Mouse (Mus musculus): ENCODE data around the gene Cpeb1.
"Not testable (repeated sequence)": the region's sequence is repeated elsewhere in the genome, so short reads cannot be mapped to it uniquely, and the experiment has no call there.

Gene Cpeb1

DNA sequence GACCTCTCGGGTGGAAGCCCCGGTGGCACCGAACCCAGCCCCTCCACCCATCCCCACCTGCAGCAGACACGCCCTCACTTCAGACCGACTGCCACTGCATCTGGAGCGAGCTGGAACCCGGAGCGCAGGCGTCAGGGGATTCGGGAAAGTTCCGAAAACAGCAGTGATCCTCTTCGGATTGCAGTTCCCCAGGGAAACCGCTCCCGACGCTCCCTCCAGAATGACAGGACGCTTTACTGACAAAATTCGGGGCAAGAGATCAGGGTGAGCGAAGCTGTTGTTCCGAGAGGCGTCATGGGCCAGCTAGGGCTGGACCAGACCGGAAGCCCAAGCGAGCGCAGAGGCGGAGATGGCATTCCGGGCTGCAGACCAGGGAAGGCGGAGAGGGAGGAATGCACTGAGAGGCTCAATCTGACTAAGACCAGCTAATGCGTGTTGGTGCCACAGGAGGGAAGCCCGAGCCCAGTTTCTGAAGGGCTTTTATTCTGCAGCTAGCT lies at the start of gene Cpeb1:
TSS of gene Cpeb1 (minus strand) at position 311 of the 497 bp plus-strand sequence.
- peak; percentile 71 for DNase-seq (ENCODE audit: low spot score)

DNA sequence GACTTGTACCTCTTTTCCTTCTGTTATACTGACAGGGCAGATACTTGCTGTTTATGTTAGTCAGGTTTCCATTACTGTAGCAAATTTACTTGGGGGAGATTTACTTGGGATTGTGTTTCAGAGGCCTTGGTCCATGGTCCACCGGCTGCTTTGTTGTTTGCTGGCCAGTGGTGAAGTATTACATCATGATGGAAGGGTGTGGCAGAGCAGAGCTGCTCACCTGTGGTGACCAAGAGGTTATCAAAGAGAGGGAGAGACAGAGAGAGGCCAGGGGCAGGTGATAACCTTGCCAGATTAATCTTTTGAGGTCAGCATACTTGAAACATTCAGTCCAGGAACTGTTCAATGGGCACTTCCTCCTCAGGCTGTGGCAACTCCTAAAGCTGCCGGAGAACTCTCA lies 45.8 kb upstream of the Cpeb1 start:
- DNase-seq (ENCODE audit: low spot score), result no peak

DNA sequence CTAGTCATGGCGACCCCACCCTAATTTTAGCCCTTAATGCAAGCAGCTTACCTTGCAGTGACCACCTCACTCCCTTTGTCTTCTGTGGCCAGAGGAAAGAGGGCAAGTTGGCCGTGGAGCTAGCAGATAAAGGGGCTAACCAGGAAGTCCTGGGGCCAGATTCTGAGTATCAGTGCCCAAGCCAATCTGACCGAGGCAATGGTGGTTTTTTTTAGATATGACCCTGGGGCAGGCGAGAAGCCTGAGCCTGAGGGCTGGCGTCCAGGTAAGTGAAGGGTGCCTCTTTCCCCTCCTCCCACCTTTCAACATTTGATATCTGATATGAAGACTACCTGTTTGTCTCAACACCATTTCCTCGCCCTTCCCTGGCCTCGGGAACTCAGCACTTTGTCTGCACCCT lies 42.9 kb upstream of the Cpeb1 start, which contains the start of gene BC048679:
TSS of gene BC048679 (minus strand) at position 101 of the 400 bp plus-strand sequence.
- DNase-seq (ENCODE audit: low spot score), result no peak

DNA sequence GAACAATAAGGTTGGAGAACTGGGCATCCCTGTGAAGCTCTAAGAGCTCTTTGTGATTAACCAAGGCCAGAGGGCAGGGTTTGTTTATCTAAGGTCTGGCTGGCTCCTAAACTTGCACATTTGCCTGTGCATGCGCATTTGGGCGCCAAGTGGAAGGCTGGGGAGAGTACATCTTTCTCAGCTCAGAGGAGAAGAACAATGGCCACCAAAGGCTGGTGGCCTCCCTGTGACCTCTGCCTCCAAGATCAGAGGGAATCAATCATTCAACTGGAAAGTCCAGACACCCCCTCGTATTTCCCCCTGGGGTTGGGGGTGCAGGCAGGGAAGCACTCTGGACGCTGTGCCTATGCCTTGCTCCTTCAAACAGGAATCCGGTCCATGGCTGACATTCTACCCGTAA lies 41.9 kb upstream of the Cpeb1 start:
- no peak for DNase-seq (ENCODE audit: low spot score)

DNA sequence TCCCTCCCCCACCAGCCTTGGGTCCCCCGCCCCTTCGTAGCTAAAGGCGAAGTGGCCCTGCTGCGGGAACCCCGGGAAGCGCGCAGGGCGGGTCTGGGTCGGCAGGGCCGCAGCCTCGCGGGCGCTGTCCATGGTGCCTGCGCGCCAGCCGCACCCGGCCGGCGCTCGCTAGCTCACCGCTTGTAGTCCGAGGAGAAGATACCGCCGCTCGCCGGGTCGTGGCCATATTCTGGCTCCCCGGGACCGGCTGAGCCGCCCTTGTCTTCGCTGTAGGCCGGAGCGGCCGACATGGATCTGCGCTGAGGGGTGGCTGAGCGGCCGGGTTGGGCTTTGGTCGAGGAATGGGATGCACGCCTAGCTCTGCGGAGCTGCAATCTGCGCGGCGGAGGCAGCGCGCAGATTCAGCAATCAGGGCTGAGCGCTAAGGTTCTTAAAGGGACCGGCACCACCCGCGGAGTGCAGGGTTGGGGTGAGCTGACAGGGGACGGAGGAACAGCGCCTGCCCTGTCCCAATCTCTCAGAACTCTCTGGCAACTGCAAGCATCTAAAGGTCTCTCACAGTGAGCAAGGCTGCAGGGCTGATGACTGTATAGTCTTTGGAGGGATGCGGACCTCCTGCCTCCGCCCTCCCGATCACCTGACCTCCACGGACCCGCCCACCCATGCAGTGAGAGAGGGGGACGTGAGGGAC lies 38.2 kb upstream of the Cpeb1 start, which contains the start of gene Ap3b2:
TSS of gene Ap3b2 (minus strand) at position 595 of the 691 bp plus-strand sequence.
- DNase-seq (ENCODE audit: low spot score), result peak; percentile 65

DNA sequence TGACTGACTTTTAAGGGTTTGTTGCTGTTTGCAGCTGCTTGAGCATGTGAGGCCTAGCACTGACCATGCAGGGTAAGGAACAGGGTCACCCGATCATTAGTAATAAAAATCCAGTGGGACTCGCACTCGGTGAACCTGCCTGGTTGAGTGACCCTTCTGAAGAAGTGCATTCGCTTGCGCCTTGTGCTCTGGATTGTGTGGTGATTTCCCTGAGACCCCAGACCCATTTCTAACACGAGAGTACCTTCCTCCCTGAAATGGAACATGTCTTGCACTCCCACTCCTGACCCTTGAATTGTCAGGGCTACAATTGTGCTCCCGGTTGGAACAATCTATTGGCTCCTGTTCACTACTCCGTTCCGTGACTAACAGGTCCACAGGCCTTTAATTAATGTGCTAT lies 37.4 kb upstream of the Cpeb1 start:
- DNase-seq (ENCODE audit: low spot score), result no peak

DNA sequence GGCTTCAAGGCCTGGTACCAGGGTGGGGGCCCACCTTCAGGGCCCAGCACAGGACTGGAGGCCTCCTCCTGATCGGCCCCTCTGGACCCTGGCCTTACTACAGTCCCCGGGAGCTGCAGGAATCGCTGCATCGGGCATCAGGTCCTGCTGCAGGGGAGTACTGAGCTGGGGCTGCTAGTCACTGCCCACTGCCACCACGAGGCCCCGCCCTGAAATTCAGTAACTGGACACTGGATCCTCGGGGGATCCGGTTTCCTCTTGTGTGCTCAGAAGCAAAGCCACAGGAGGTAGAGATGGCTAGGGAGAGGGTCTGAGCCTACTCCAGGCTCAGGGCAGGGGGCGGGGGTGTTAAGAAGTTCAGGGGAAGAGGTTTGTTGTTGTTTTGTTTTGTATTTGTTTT lies 34.4 kb upstream of the Cpeb1 start:
- no peak for DNase-seq (ENCODE audit: low spot score)

DNA sequence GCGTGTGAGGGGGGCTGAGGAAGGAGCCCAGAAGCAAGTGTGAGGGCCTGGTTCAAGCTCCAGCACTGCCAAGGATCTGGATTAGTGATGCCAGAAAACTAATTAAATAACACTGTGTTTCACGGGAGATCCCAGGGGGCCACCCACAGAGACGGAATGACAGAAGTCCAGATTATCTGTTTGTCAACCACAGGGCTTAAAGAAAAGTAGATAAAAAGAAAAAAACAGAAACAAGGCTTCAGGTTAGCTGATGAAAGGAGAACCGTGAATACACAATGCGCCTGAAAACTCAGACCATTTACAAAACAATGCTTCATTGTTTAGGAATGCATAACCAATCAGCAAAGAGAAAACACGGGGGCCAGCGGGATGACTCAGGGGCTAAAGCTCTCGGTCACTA lies 25.5 kb upstream of the Cpeb1 start:
- DNase-seq (ENCODE audit: low spot score), result no peak

DNA sequence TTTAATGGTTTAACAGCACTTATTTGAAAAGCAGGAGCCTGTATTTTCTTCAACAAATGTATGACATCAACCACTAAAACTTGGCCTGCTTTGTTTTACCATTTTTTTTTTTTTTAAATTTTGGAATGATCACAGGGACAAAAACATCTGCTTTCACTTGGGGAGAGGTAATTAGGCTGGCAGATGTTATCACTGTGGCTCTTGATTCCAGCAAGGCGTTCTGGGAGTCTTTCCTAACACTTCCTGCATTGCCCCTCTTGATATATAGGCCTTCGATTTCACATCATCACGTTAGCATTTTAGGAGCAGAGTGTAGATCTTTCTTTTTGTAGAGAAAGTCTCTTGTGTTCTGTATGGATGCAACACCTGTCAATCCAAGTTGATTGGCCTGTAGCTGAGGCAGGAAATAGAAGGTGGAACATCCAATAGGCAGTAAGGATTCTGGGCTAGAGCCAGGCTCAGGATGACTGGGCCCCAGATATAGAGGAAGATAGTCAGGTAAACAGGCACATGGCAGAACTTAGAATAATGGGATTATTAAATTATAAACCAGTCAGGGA lies 24.3 kb upstream of the Cpeb1 start:
- DNase-seq (ENCODE audit: low spot score), result no peak

DNA sequence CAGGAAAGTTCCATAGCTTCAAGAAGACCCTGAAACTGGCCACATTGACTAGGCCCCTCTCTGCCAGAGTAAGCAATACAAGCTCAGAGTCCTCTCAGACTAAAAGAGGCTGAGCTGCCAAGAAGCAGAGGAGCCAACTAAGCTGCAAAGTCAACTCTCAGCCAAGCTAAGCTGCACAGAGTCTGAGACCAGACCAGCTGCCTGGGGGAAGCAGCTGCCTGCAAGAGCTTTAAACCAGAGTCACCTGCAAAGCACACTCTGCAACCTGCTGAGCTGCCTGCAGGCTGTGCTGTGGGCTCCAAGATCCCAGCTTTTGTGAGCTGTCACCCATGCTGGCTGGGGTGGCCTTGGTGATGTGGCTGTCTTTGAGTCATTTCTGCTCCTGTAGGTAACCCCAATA lies 23.0 kb upstream of the Cpeb1 start:
- DNase-seq (ENCODE audit: low spot score), result not testable (repeated sequence)

DNA sequence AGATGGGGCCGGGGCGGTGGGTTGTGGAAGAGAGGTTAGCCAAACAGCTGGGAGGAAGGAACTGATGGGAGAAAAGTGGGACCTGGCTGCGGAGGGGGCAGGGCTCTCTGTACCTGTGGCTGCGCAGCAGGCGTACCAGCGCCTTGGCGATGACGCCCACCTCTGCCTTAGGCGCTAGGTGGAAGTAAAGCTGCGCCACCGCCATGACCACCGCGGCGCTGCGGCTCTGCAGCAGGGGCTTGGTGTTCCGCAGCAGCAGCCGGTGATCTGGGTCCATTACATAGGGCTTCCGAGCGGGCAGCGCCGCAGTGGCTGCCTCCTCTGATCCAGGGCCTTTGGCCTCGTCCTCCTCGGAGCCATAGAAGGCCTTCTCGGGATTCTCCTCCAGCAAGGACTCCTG lies 21.6 kb upstream of the Cpeb1 start:
- no peak for DNase-seq (ENCODE audit: low spot score)

DNA sequence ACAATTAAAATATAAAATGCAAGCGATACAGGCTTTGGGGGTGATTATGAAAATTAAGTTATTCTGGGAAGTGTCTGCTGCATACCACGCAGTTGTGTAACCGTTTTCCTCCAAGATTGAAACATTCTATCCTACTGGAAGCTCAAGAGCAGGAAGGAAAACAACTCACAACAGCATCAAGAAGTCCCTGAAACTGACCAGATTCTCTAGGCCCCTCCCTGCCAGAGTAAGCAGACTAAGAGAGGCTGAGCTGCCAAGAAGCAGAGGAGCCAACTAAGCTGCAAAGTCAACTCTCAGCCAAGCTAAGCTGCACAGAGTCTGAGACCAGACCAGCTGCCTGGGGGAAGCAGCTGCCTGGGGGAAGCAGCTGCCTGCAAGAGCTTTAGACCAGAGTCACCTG lies 20.0 kb upstream of the Cpeb1 start:
- no peak for DNase-seq (ENCODE audit: low spot score)

DNA sequence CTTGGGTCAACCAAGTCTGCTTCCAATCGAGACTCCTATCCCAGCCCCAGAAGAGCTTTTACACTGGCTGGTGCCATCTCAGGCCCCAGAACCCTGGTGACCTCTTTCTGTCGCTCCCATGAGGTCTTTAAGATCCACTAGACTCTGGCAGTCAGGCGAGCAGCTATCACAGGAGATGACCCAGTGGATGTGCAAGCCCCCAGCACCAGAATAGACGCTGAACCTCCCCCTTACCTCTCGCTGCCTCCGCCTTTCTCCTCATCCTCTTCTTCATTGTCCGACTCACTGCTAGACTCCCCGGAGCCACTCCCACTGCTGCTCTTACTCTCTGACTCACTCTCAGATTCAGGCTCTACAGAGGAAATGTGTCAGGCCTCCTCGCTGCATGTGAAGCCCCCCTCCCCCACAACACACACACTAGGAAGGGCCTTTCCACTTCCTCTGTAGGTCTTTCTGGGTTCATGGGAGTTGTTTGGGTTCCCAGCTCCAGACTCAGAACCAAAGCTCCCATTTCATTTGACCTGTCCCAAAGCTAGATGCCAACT lies 9.7 kb upstream of the Cpeb1 start:
- no peak for DNase-seq (ENCODE audit: low spot score)

DNA sequence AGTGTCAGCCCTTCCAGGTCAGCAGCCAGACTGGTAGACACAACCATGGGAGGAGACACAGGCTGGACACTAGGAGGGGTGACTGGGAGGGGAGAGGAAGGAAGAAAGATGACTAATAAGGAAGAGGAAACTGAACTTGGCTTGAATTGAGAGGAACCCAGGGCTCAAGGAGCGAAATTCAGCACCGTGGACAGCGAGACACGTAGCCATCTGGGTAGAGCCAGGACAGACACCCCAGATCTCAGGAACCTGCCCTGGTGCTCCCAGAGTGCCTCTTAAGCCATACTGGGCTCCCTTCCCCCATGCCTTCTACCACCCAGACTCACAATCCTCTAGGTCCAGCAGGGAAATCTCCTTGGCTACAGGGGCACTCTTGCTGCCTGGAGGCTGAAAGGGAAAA lies 8.9 kb upstream of the Cpeb1 start:
- DNase-seq (ENCODE audit: low spot score), result no peak

DNA sequence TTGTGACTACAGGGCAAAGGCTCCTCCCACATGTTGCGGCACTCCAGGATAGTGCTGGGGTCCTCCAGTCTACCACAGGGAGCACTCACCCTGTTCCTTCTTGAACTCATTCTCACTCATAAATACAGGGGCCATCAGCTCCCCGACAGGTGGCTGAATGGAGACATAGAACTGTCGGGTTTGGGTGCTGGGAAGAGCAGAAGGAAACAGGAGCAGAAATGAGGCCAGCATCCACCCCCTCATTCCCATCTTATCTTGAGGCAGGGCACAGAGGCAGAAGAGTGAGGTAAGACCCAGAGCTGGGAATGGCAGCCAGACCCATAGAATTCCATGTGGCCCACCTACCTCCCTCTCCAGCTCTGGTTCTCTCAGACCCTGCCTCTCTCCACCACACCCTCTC lies 7.5 kb upstream of the Cpeb1 start:
- no peak for DNase-seq (ENCODE audit: low spot score)

DNA sequence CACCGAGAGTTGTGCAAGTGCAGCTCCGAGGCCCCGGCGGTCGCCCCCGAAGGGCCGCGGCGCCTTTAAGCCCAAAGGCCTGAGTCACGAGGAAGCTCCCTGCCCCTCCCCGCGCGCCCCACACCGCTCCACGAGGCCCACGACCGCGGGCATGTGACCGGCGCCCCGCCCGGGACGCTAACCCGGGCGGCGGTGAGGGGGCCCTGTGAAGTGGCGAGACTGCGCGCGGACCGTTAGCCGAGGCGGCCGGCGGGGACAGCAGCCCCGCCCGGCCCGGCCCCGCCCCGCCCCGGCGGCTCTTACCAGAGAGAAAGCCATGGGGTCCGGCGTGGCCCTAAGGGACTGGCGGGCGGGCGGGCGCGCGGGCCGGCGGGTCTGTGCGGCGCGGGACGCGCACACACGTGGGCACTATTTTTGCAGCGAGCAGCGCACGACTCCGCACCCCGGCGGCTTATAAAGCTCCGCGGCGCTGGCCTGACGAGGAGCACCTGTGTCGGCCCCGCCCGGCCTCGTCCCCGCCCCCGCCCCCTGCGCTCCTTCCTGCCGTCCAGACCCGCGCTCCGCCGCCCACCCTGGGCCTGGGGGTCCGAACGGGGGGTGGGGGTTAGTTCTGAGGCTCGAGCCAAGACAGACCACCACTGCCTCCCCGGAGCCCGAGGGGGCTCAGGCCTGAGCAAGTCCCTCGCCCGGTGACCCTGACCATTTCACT lies 780 bp downstream of the Cpeb1 start:
- DNase-seq (ENCODE audit: low spot score), result peak; percentile 78

DNA sequence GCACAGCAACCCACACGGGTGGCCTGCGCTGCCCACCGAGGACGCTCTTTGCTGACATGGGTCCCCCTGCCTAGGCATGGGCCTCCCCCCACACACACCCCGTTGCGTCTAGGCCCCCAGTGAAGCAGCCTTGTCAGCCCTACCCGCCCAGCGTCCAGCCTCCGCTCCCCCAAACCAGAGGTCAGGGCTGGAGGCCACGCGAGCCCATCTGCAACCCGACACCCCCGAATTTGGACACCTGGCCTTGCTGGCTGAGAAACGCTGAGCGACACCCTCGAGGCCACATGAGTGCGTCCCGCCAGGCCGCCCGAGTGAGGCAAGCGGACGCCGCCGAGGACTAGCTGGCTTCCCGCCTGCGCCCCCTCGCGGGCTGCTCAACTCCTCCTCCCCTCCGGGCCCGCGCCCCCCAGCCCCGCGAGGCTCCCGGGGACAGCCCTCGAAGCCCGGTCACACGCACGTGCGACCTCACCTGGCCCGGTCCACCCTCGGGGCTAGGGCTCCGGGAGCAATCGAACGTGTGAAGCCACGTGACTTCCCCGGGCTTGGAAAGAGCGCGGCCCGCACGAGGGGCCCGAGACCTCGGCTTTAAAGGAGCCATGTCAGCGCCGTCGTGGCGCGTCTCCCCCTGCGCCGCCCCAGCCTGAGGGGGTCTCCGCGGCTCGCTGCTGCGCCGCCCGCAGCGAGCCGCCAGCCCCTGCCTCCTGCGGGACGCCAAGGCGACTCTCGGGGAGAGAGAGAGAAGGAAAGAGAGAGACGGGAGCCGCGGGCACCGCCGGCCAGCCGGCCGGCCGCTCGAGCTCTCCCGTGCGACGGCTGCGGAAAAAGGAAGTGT lies 1.6 kb downstream of the Cpeb1 start:
- DNase-seq (ENCODE audit: low spot score), result peak; percentile 55

DNA sequence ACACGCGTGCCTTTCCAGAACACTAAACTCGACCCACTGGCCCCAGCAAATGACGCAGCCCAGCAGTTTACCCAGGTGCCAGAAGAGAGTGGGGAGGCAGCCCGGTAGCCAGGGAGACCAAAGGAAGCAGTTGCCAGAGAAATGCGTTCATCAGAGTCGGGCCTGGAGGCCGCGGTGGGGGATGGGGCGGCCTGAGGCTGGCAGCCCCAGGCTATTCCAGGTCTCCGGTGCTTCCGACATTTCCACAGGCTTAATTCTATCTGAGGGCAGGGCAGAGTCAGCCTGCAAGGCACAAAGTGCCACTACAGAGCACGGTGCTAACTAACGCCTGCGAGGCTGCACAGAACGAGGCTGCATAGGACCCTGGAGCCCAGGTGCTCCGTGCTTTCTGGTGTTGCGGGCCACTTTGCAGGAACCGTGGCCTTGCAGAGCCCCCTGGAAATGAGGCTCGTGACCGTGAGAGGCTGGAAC lies 2.3 kb downstream of the Cpeb1 start:
- DNase-seq (ENCODE audit: low spot score), result peak; percentile 53

DNA sequence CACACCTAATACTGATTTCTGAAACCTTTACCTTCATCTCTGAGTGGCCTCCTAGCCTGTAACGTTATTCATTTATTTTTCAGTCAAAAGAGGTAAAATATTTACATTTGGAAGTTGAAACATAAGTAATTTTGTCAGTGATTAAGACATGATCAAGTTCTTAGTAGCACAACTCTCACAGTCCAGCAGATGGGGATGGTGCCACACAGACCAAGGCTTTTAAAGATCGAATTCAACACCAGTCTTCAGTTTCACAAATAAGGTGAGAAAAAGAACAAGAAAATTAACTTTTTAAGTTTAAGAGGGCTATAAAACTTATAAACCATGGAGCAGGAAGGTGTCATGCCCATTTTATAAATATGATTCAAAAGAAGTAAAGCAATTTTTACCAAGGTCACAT lies 56.3 kb downstream of the Cpeb1 start:
- DNase-seq (ENCODE audit: low spot score), result no peak

DNA sequence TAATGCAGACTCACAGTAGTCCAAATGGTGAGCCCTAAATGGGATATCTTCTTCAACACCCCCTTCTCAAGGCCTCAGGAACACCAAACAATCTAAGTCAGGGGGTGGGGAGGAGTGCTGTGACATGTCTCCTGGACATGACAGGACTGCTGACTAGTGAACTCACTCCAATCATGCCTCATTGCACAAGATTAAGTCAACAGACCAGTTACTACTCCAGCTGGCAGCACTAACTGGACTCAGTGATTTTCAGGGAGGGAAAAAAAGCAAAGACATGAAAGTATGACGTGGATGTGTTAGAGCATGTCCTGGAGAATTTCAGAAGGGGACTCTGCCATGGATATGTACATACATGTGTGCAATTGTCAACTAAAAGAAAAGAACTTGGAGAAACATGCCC lies 75.9 kb downstream of the Cpeb1 start:
- no peak for DNase-seq (ENCODE audit: low spot score)

DNA sequence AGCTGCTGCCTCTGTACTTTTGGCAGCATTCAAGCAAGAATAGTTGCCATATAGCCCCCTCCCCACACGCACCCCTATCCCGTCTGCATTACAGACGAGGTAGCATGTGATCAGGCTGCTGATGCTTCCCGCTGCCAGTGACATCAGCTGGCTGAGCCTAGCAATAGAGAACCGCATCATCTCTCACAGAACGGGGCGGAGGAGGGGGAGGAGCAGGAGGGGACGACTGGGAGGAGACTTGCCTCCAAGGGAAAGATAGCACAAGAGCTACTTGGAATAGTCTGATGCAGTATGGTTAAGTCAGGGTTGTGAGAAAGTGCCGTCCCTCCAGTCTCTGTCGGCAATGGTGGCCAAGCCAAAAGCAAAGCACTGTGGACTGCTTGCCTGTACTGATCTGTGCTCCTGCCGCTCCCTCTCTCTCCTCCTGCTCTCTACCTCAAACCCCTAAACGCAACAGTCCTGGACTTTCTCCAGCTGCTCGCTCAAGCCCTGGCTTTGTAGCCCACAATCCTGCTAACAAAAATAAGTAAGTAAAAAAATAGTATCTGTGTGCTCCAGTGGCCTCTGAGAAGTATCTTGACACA lies 82.8 kb downstream of the Cpeb1 start:
- peak; percentile 81 for DNase-seq (ENCODE audit: low spot score)

All from layer of hippocampus, adult 11-12 months (tissue).